Mouse (Mus musculus): ENCODE results near the gene Galnt10.

DNA sequence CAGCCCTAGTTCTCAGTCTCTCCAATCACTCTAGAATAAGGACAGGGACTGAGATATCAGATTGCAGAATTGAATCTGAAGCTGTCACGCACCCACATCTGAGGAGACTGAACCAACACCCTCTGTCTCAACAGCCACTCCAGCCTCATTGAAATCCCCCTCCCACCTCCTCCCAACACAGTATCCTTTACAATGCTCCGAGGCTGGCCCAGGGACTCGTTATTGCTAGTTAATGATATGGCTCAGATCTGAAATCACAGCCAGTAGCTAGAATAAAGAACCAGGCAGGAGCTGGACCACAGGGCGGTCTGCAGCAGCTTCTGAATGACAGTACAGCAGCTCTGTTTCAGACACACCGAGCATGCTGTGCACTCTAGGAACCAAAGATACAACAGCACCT is 40.2 kb upstream of the Galnt10 start:
- TF ChIP-seq CTCF (IDR thresholded peaks at IDR 0.05; ENCODE audit: low read depth, low read length) (no peak), GATA1 (IDR thresholded peaks at IDR 0.05; ENCODE audit: borderline replicate concordance, low read length) (no peak), GATA2 (IDR thresholded peaks at IDR 0.05; ENCODE audit: borderline replicate concordance, low read depth, low read length) (no peak), TAL1 (conservative IDR thresholded peaks at IDR 0.05; ENCODE audit: low read depth, low read length) (no peak), POLR2AphosphoS5 (IDR thresholded peaks at IDR 0.05; ENCODE audit: insufficient replicate concordance, low read depth, low read length) (no peak)

Measured in G1E (cell line).